Mouse (Mus musculus): ENCODE data around the gene 1700023F06Rik. TPM values are rescaled to one million over a fixed set of nuclear protein-coding genes. Genes with fewer than 3 reads are reported as not detected.

1700023F06Rik gene
- polyA plus RNA-seq, 1 experiment: not detected

- peaks cover 14% of the 10 kb centered on the region for H3K27me3 ChIP-seq (ENCODE audit: control insufficient read depth)
- H3K4me1 ChIP-seq (ENCODE audit: control insufficient read depth): peaks cover 10% of the 10 kb centered on the region
- no peak for TF ChIP-seq GATA1 (IDR thresholded peaks at IDR 0.05; ENCODE audit: low read length)
- no peak for TF ChIP-seq TAL1 (IDR thresholded peaks at IDR 0.05; ENCODE audit: low read length)
- H3K9me3 ChIP-seq (ENCODE audit: control insufficient read depth, low read length): peaks cover 5% of the 10 kb centered on the region
- H3K36me3 ChIP-seq (ENCODE audit: control insufficient read depth): no peaks in the 10 kb centered on the region
- no peak overlapping the region for H3K4me3 ChIP-seq (replicated peaks)
Observed at GRCm38 (mm10) chr11:103164391-103164790, 44.0 kb downstream of the 1700023F06Rik start.

- TF ChIP-seq TAL1 (IDR thresholded peaks at IDR 0.05; ENCODE audit: low read length) (no peak), GATA1 (IDR thresholded peaks at IDR 0.05; ENCODE audit: low read length) (no peak)
- Histone ChIP-seq H3K4me3 (replicated peaks) (no peak overlapping the region), H3K27me3 (ENCODE audit: control insufficient read depth) (peaks cover 4% of the 10 kb centered on the region), H3K9me3 (ENCODE audit: control insufficient read depth, low read length) (peaks cover 5% of the 10 kb centered on the region), H3K36me3 (ENCODE audit: control insufficient read depth) (no peaks in the 10 kb centered on the region), H3K4me1 (ENCODE audit: control insufficient read depth) (peaks cover 21% of the 10 kb centered on the region)
Observed at GRCm38 (mm10) chr11:103162132-103162531, 46.2 kb downstream of the 1700023F06Rik start.

GRCm38 (mm10) chr11:103161449-103161848, 46.9 kb downstream of the 1700023F06Rik start:
- Histone ChIP-seq H3K9me3 (ENCODE audit: control insufficient read depth, low read length) (peaks cover 5% of the 10 kb centered on the region), H3K36me3 (ENCODE audit: control insufficient read depth) (no peaks in the 10 kb centered on the region), H3K4me3 (replicated peaks) (no peak overlapping the region), H3K4me1 (ENCODE audit: control insufficient read depth) (peaks cover 21% of the 10 kb centered on the region), H3K27me3 (ENCODE audit: control insufficient read depth) (peaks cover 4% of the 10 kb centered on the region)
- TF ChIP-seq TAL1 (IDR thresholded peaks at IDR 0.05; ENCODE audit: low read length) (no peak), GATA1 (IDR thresholded peaks at IDR 0.05; ENCODE audit: low read length) (no peak)

GRCm38 (mm10) chr11:103160738-103161137, 47.6 kb downstream of the 1700023F06Rik start:
- peaks cover 21% of the 10 kb centered on the region for H3K4me1 ChIP-seq (ENCODE audit: control insufficient read depth)
- H3K4me3 ChIP-seq (replicated peaks): no peak overlapping the region
- no peaks in the 10 kb centered on the region for H3K36me3 ChIP-seq (ENCODE audit: control insufficient read depth)
- H3K9me3 ChIP-seq (ENCODE audit: control insufficient read depth, low read length): no peaks in the 10 kb centered on the region
- TF ChIP-seq TAL1 (IDR thresholded peaks at IDR 0.05; ENCODE audit: low read length) (no peak), GATA1 (IDR thresholded peaks at IDR 0.05; ENCODE audit: low read length) (no peak)
- H3K27me3 ChIP-seq (ENCODE audit: control insufficient read depth): no peaks in the 10 kb centered on the region

GRCm38 (mm10) chr11:103158621-103159478, 49.5 kb downstream of the 1700023F06Rik start:
- Histone ChIP-seq H3K4me1 (ENCODE audit: control insufficient read depth) (peaks cover 15% of the 10 kb centered on the region), H3K9me3 (ENCODE audit: control insufficient read depth, low read length) (no peaks in the 10 kb centered on the region), H3K36me3 (ENCODE audit: control insufficient read depth) (no peaks in the 10 kb centered on the region), H3K27me3 (ENCODE audit: control insufficient read depth) (no peaks in the 10 kb centered on the region), H3K4me3 (replicated peaks) (peak overlapping the region; percentile 58)
- no peak for TF ChIP-seq TAL1 (IDR thresholded peaks at IDR 0.05; ENCODE audit: low read length)
- TF ChIP-seq GATA1 (IDR thresholded peaks at IDR 0.05; ENCODE audit: low read length): no peak

GRCm38 (mm10) chr11:103149771-103150170, 58.6 kb downstream of the 1700023F06Rik start:
- H3K9me3 ChIP-seq (ENCODE audit: control insufficient read depth, low read length): no peaks in the 10 kb centered on the region
- H3K27me3 ChIP-seq (ENCODE audit: control insufficient read depth): no peaks in the 10 kb centered on the region
- TF ChIP-seq GATA1 (IDR thresholded peaks at IDR 0.05; ENCODE audit: low read length) (no peak), TAL1 (IDR thresholded peaks at IDR 0.05; ENCODE audit: low read length) (no peak)
- peaks cover 5% of the 10 kb centered on the region for H3K4me1 ChIP-seq (ENCODE audit: control insufficient read depth)
- H3K4me3 ChIP-seq (replicated peaks): no peak overlapping the region
- no peaks in the 10 kb centered on the region for H3K36me3 ChIP-seq (ENCODE audit: control insufficient read depth)

Other genes with a start within 250 kb of the 1700023F06Rik start
- gene Nmt1, start 180.4 kb downstream of the 1700023F06Rik start, polyA plus RNA-seq (2012): 1.5 and 3.6 TPM in 2 replicates
- 2.1 and 3.4 TPM in 2 replicates for gene Dcakd, start 180.2 kb downstream of the 1700023F06Rik start, polyA plus RNA-seq (2012)
- gene Plcd3, start 106.9 kb downstream of the 1700023F06Rik start, polyA plus RNA-seq (2012): 0.06 and 0.17 TPM in 2 replicates
- gene Acbd4, start 106.9 kb downstream of the 1700023F06Rik start, polyA plus RNA-seq (2012): 67.7 and 78.7 TPM in 2 replicates
- gene Hexim1, start 92.3 kb downstream of the 1700023F06Rik start, polyA plus RNA-seq (2012): 7.6 and 7.7 TPM in 2 replicates
- gene Hexim2, start 76.1 kb downstream of the 1700023F06Rik start, polyA plus RNA-seq (2012): 2.5 and 3.4 TPM in 2 replicates
- 0.20 and 0.39 TPM in 2 replicates for gene Fmnl1, start 37.5 kb downstream of the 1700023F06Rik start, polyA plus RNA-seq (2012)
- gene Spata32, start 9.9 kb upstream of the 1700023F06Rik start, polyA plus RNA-seq (2012): not detected in 2 replicates
- gene Map3k14, start 58.9 kb upstream of the 1700023F06Rik start, polyA plus RNA-seq (2012): 0.01 and 0.04 TPM in 2 replicates
- 0.27 and 0.48 TPM in 2 replicates for gene Arhgap27, start 155.1 kb upstream of the 1700023F06Rik start, polyA plus RNA-seq (2012)
- 0.51 and 0.58 TPM in 2 replicates for gene Plekhm1, start 204.1 kb upstream of the 1700023F06Rik start, polyA plus RNA-seq (2012)